Mouse (Mus musculus) midbrain, embryonic 12.5 days (tissue): ENCODE results near the gene Mcu. TPM values are rescaled to one million over a fixed set of nuclear protein-coding genes. Genes with fewer than 3 reads are reported as not detected.

ENCODE experiments used
- ATAC-seq: fragments of 200-750 bp; cut with Nextera tagmentation; 2 replicates; pipeline ENCODE4 v1.8.0; 2017; ENCODE audit warnings: low read depth, moderate TSS enrichment, moderate library complexity; ENCODE audit not compliant: low FRiP score
- H3K27ac ChIP-seq: fragments of 300-500 bp; sonication (generic); replicated peaks from 2 replicates; pipeline ENCODE4 v1.5.1; 2016; ENCODE audit warnings: mild to moderate bottlenecking
- H3K27me3 ChIP-seq: fragments of 300-500 bp; sonication (generic); 2 replicates; pipeline ENCODE4 v1.6.1; 2016; ENCODE audit warnings: mild to moderate bottlenecking
- H3K36me3 ChIP-seq: fragments of 300-500 bp; sonication (generic); 2 replicates; pipeline ENCODE4 v1.6.1; 2016
- H3K4me1 ChIP-seq: fragments of 300-500 bp; sonication (generic); 2 replicates; pipeline ENCODE4 v1.6.1; 2016
- H3K4me2 ChIP-seq: fragments of 300-500 bp; sonication (generic); replicated peaks from 2 replicates; pipeline ENCODE4 v1.6.1; 2016; ENCODE audit warnings: mild to moderate bottlenecking, moderate library complexity
- H3K4me3 ChIP-seq: fragments of 300-500 bp; sonication (generic); 2 replicates; pipeline ENCODE4 v1.5.1; 2016; ENCODE audit warnings: mild to moderate bottlenecking
- H3K9ac ChIP-seq: fragments of 300-500 bp; sonication (generic); replicated peaks from 2 replicates; pipeline ENCODE4 v1.6.1; 2016; ENCODE audit warnings: mild to moderate bottlenecking, moderate library complexity
- H3K9me3 ChIP-seq: fragments of 300-500 bp; sonication (generic); 2 replicates; pipeline ENCODE4 v1.6.1; 2016; ENCODE audit warnings: mild to moderate bottlenecking
- WGBS: fragments of 180-500 bp; shearing (Covaris S2); methylation state at CpG from one replicate; pipeline ENCODE4 v1.1.7; 2016; 5-methylcytosine and 5-hydroxymethylcytosine counted together
- polyA plus RNA-seq: library from polyadenylated mRNA; unstranded; fragments of >200 nt; fragmentation: Nextera tagmentation; extraction: Ambion mirVana; gene quantifications from 2 replicates; pipeline ENCODE4 v1.2.1, GENCODE M21; 2016

The Mcu gene
- polyA plus RNA-seq, 1 experiment from 2014 or later: 21.1 TPM

GRCm38 (mm10) chr10:59413711-59414110 is 202.8 kb downstream of the Mcu start:
- no peak overlapping the region for H3K4me2 ChIP-seq
- no peaks in the 10 kb centered on the region for H3K4me1 ChIP-seq
- 88% methylated on average over 4 of the region's 4 CpGs for WGBS
- no peaks in the 10 kb centered on the region for H3K9me3 ChIP-seq
- H3K36me3 ChIP-seq: no peaks in the 10 kb centered on the region
- H3K27me3 ChIP-seq: no peaks in the 10 kb centered on the region
- no peak for ATAC-seq
- H3K9ac ChIP-seq: no peak overlapping the region
- no peak overlapping the region for H3K4me3 ChIP-seq
- no peak overlapping the region for H3K27ac ChIP-seq

DNA sequence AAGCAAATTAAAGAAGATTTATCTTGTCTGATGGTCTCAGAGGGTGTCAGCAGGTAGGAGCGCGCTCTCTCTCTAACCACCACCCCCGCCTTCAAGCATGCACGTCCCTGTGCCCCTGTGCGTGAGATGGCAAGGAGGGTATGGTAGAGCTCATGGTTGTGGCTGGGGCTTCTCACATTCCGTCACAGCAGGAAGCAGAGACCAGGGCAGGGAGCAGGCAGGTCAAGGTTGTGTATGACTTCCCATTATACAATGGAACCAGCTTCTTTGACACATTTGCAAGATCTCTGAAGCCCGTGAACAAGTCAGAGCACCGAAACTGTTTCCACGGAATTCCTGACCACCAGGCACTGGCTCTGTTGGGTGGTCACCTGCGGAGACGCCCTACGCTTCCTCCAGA is 206.2 kb downstream of the Mcu start:
- H3K4me2 ChIP-seq: no peak overlapping the region
- no peaks in the 10 kb centered on the region for H3K36me3 ChIP-seq
- no peaks in the 10 kb centered on the region for H3K9me3 ChIP-seq
- no peak overlapping the region for H3K27ac ChIP-seq
- H3K9ac ChIP-seq: no peak overlapping the region
- H3K4me3 ChIP-seq: no peak overlapping the region
- 86% methylated on average over 12 of the region's 12 CpGs for WGBS
- ATAC-seq: no peak
- H3K4me1 ChIP-seq: no peaks in the 10 kb centered on the region
- H3K27me3 ChIP-seq: no peaks in the 10 kb centered on the region

GRCm38 (mm10) chr10:59408499-59408898 is 208.0 kb downstream of the Mcu start:
- ATAC-seq: no peak

GRCm38 (mm10) chr10:59403793-59404149 is 212.7 kb downstream of the Mcu start:
- WGBS: 82% methylated on average over 10 of the region's 10 CpGs
- Histone ChIP-seq H3K36me3 (no peaks in the 10 kb centered on the region), H3K4me1 (no peaks in the 10 kb centered on the region)

More at GRCm38 (mm10) chr10:59408499-59408898, 208.0 kb downstream of the Mcu start:
- Histone ChIP-seq H3K4me3 (no peak overlapping the region), H3K4me1 (no peaks in the 10 kb centered on the region), H3K4me2 (no peak overlapping the region), H3K27me3 (no peaks in the 10 kb centered on the region), H3K9me3 (no peaks in the 10 kb centered on the region), H3K9ac (no peak overlapping the region), H3K36me3 (no peaks in the 10 kb centered on the region), H3K27ac (no peak overlapping the region)
- WGBS: 80% methylated on average over 6 of the region's 6 CpGs

GRCm38 (mm10) chr10:59402899-59403792 is 213.3 kb downstream of the Mcu start, which contains the start of gene Pla2g12b:
Gene Pla2g12b, plus strand, starts transcription at chr10:59403660.
- no peaks in the 10 kb centered on the region for H3K36me3 ChIP-seq
- WGBS: 83% methylated on average over 21 of the region's 21 CpGs
- ATAC-seq: no peak
- no peak within 1 kb of the TSS for H3K4me2 ChIP-seq
- H3K9ac ChIP-seq: no peak within 1 kb of the TSS
- H3K9me3 ChIP-seq: no peaks in the 10 kb centered on the region
- no peaks in the 10 kb centered on the region for H3K27me3 ChIP-seq
- no peak within 1 kb of the TSS for H3K4me3 ChIP-seq
- no peaks in the 10 kb centered on the region for H3K4me1 ChIP-seq
- H3K27ac ChIP-seq: no peak within 1 kb of the TSS

More at GRCm38 (mm10) chr10:59403793-59404149, 212.7 kb downstream of the Mcu start:
- Histone ChIP-seq H3K27me3 (no peaks in the 10 kb centered on the region), H3K27ac (no peak overlapping the region), H3K9me3 (no peaks in the 10 kb centered on the region), H3K4me3 (no peak overlapping the region), H3K4me2 (no peak overlapping the region), H3K9ac (no peak overlapping the region)
- ATAC-seq: no peak

Other genes starting within 250 kb of the Mcu start
- 1.5 and 3.5 TPM in 2 replicates for gene Gm10273, start 221.1 kb downstream of the Mcu start, polyA plus RNA-seq
- gene Pla2g12b, start 213.0 kb downstream of the Mcu start, polyA plus RNA-seq: not detected in 2 replicates
- gene Oit3, start 174.9 kb downstream of the Mcu start, polyA plus RNA-seq: 0.41 and 0.50 TPM in 2 replicates
- not detected in 2 replicates for gene Gm10322, start 629 bp downstream of the Mcu start, polyA plus RNA-seq
- 65.2 and 75.3 TPM in 2 replicates for gene Micu1, start 85.8 kb upstream of the Mcu start, polyA plus RNA-seq